Mouse (Mus musculus): ENCODE results near the gene Angptl6. TPM values are rescaled to one million over a fixed set of nuclear protein-coding genes. Genes with fewer than 3 reads are reported as not detected.

Angptl6 gene
- polyA plus RNA-seq, 2 experiments = 3.1 to 4.3 TPM

- Histone ChIP-seq H3K4me3 (replicated peaks; ENCODE audit: low read length) (peak within 1 kb of the TSS; percentile 41), H3K9me3 (ENCODE audit: control insufficient read depth, low read length) (no peaks in the 10 kb centered on the region), H3K27me3 (ENCODE audit: control insufficient read depth, insufficient read depth, low read length) (peaks cover 31% of the 10 kb centered on the region), H3K9ac (ENCODE audit: low read depth, low read length, severe bottlenecking) (peak within 1 kb of the TSS; percentile 44), H3K4me2 (replicated peaks; ENCODE audit: low read depth, low read length, severe bottlenecking) (peak within 1 kb of the TSS; percentile 52), H3K36me3 (ENCODE audit: control insufficient read depth, insufficient read depth, low read length) (no peaks in the 10 kb centered on the region), H3K4me1 (ENCODE audit: control insufficient read depth, insufficient read depth, low read length) (no peaks in the 10 kb centered on the region), H3K27ac (replicated peaks; ENCODE audit: low read depth, low read length) (no peak within 1 kb of the TSS)
- TF ChIP-seq POLR2A (IDR thresholded peaks at IDR 0.05; ENCODE audit: borderline replicate concordance, extremely low read depth, insufficient read depth, insufficient read length) = no peak
- 12% methylated on average over 43 of the region's 53 CpGs for WGBS
- DNase-seq (ENCODE audit: low spot score) (no peak), ATAC-seq (ENCODE audit: low FRiP score, low read depth) (0 out of 2 replicates have a peak, but pooled peaks have one; percentile 16)
These were observed 11.0 kb downstream of the Angptl6 start, which contains the start of gene A230050P20Rik for GRCm38 (mm10) chr9:20868448-20869001. A230050P20Rik (plus strand) TSS chr9:20868642.

- ATAC-seq (ENCODE audit: low FRiP score, low read depth) = no peak
- peaks cover 31% of the 10 kb centered on the region for H3K27me3 ChIP-seq (ENCODE audit: control insufficient read depth, insufficient read depth, low read length)
These were observed 12.6 kb downstream of the Angptl6 start for GRCm38 (mm10) chr9:20866879-20867278.

GRCm38 (mm10) chr9:20862225-20862624, 17.3 kb downstream of the Angptl6 start:
- Histone ChIP-seq H3K27me3 (ENCODE audit: control insufficient read depth, insufficient read depth, low read length) (0 out of 2 replicates have a peak, but pooled peaks cover 4% of the 10 kb centered on the region), H3K9ac (ENCODE audit: low read depth, low read length, severe bottlenecking) (no peak overlapping the region), H3K27ac (replicated peaks; ENCODE audit: low read depth, low read length) (no peak overlapping the region), H3K9me3 (ENCODE audit: control insufficient read depth, low read length) (no peaks in the 10 kb centered on the region), H3K4me3 (replicated peaks; ENCODE audit: low read length) (no peak overlapping the region), H3K4me1 (ENCODE audit: control insufficient read depth, insufficient read depth, low read length) (no peaks in the 10 kb centered on the region), H3K4me2 (replicated peaks; ENCODE audit: low read depth, low read length, severe bottlenecking) (no peak overlapping the region), H3K36me3 (ENCODE audit: control insufficient read depth, insufficient read depth, low read length) (no peaks in the 10 kb centered on the region)
- 62% methylated on average over 4 of the region's 4 CpGs for WGBS
- ATAC-seq (ENCODE audit: low FRiP score, low read depth) (no peak), DNase-seq (ENCODE audit: low spot score) (no peak)
- no peak for TF ChIP-seq POLR2A (IDR thresholded peaks at IDR 0.05; ENCODE audit: borderline replicate concordance, extremely low read depth, insufficient read depth, insufficient read length)

More at GRCm38 (mm10) chr9:20866879-20867278, 12.6 kb downstream of the Angptl6 start:
- Histone ChIP-seq H3K36me3 (ENCODE audit: control insufficient read depth, insufficient read depth, low read length) (no peaks in the 10 kb centered on the region), H3K9me3 (ENCODE audit: control insufficient read depth, low read length) (no peaks in the 10 kb centered on the region), H3K9ac (ENCODE audit: low read depth, low read length, severe bottlenecking) (no peak overlapping the region), H3K27ac (replicated peaks; ENCODE audit: low read depth, low read length) (no peak overlapping the region), H3K4me2 (replicated peaks; ENCODE audit: low read depth, low read length, severe bottlenecking) (no peak overlapping the region), H3K4me3 (replicated peaks; ENCODE audit: low read length) (no peak overlapping the region), H3K4me1 (ENCODE audit: control insufficient read depth, insufficient read depth, low read length) (no peaks in the 10 kb centered on the region)
- 54% methylated on average over 3 of the region's 3 CpGs for WGBS
- no peak for TF ChIP-seq POLR2A (IDR thresholded peaks at IDR 0.05; ENCODE audit: borderline replicate concordance, extremely low read depth, insufficient read depth, insufficient read length)
- no peak for DNase-seq (ENCODE audit: low spot score)

GRCm38 (mm10) chr9:20861821-20862220, 17.7 kb downstream of the Angptl6 start:
- H3K9ac ChIP-seq (ENCODE audit: low read depth, low read length, severe bottlenecking) = no peak overlapping the region
- 0 out of 2 replicates have a peak, but pooled peaks cover under 1% of the 10 kb centered on the region for H3K27me3 ChIP-seq (ENCODE audit: control insufficient read depth, insufficient read depth, low read length)
- H3K9me3 ChIP-seq (ENCODE audit: control insufficient read depth, low read length) = no peaks in the 10 kb centered on the region
- H3K4me1 ChIP-seq (ENCODE audit: control insufficient read depth, insufficient read depth, low read length) = no peaks in the 10 kb centered on the region
- no peak overlapping the region for H3K4me3 ChIP-seq (replicated peaks; ENCODE audit: low read length)
- no peak for DNase-seq (ENCODE audit: low spot score)
- no peak overlapping the region for H3K4me2 ChIP-seq (replicated peaks; ENCODE audit: low read depth, low read length, severe bottlenecking)
- no peak for TF ChIP-seq POLR2A (IDR thresholded peaks at IDR 0.05; ENCODE audit: borderline replicate concordance, extremely low read depth, insufficient read depth, insufficient read length)
- H3K36me3 ChIP-seq (ENCODE audit: control insufficient read depth, insufficient read depth, low read length) = no peaks in the 10 kb centered on the region
- H3K27ac ChIP-seq (replicated peaks; ENCODE audit: low read depth, low read length) = no peak overlapping the region
- WGBS = 10% methylated on average over 4 of the region's 4 CpGs
- ATAC-seq (ENCODE audit: low FRiP score, low read depth) = no peak

- DNase-seq (ENCODE audit: low spot score) (no peak), ATAC-seq (ENCODE audit: low FRiP score, low read depth) (no peak)
- no peaks in the 10 kb centered on the region for H3K27me3 ChIP-seq (ENCODE audit: control insufficient read depth, insufficient read depth, low read length)
- no peak overlapping the region for H3K4me3 ChIP-seq (replicated peaks; ENCODE audit: low read length)
- TF ChIP-seq POLR2A (IDR thresholded peaks at IDR 0.05; ENCODE audit: borderline replicate concordance, extremely low read depth, insufficient read depth, insufficient read length) = no peak
- H3K4me1 ChIP-seq (ENCODE audit: control insufficient read depth, insufficient read depth, low read length) = no peaks in the 10 kb centered on the region
- no peaks in the 10 kb centered on the region for H3K36me3 ChIP-seq (ENCODE audit: control insufficient read depth, insufficient read depth, low read length)
- 53% methylated on average over 6 of the region's 6 CpGs for WGBS
- H3K9me3 ChIP-seq (ENCODE audit: control insufficient read depth, low read length) = no peaks in the 10 kb centered on the region
- no peak overlapping the region for H3K9ac ChIP-seq (ENCODE audit: low read depth, low read length, severe bottlenecking)
- no peak overlapping the region for H3K27ac ChIP-seq (replicated peaks; ENCODE audit: low read depth, low read length)
- H3K4me2 ChIP-seq (replicated peaks; ENCODE audit: low read depth, low read length, severe bottlenecking) = no peak overlapping the region
These were observed 19.6 kb downstream of the Angptl6 start for GRCm38 (mm10) chr9:20859926-20860325.
